Mouse (Mus musculus): ENCODE measurements at regions not wholly inside any gene's neighbourhood (a gene's known extent, or its start where the extent isn't known, plus 50 kb on each side); places are given as distances from the start of the nearest gene placed in this dataset.

DNA sequence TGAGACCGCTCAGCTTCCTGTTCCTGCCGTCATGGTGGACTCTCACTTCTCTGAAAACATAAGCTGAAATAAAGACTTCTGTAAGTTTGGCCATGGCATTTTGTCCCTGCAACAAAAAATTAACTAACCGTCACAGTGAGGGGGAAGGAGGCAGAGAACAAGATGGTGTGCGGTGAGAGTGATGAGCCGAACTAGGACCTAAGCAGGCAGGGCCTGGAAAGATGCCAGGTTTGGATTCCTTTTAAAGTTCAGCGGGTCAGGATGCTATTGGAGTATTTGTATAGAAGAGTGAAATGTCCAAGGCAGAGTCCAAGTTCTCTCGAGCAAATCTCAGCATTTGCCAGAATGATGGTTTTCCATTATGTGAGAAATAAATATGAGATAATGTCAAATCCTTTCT, 312.3 kb downstream of the Gm49356 start:
- no peaks in the 10 kb centered on the region for H3K9me3 ChIP-seq
- ATAC-seq (ENCODE audit: borderline replicate concordance, extremely low read depth, low FRiP score, low TSS enrichment) = no peak
- H3K4me3 ChIP-seq = no peak overlapping the region
- no peak overlapping the region for H3K9ac ChIP-seq
- H3K27me3 ChIP-seq = no peaks in the 10 kb centered on the region
- no peak overlapping the region for H3K4me2 ChIP-seq
- 36% methylated on average over 7 of the region's 7 CpGs for WGBS
- peaks cover 44% of the 10 kb centered on the region for H3K4me1 ChIP-seq
- no peaks in the 10 kb centered on the region for H3K36me3 ChIP-seq
- H3K27ac ChIP-seq = peak overlapping the region; percentile 62; the same call in 1 of the 2 replicates

DNA sequence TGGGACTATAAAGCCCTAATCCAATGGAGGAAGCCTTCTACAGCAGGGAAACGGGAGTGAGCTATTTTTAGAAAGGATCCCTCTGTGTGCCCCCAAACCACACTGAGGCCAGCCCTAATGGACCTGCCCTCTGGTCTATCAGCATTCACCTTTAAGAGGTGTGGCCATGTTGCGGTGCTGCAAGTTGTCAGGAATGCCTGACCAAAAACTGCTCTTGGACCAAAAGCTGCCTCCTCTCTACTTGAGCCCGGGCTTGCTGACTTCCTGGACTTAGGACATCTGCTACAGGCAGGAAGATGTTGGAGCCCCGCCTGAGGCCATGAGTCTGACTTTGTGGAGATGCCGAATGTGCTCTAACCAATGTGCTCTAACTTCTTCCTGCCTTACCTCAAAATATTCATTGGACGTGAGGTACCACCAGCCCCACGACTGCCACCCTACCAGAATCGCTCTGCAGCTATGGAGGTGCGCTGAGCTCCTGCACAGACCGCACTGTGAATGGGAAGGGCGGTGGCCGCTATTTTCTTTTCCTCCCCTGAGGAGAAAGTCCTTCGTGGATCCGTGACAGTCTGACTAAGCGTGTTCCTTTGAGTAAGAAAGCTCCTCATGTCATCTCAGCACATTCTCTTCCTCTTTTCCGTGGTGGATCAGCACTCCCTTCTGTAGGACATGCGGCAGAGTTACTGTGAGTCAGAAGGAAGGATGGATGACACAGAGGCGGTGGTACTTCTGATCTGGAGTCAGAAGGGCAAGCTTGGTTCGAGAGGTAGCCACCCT, 313.0 kb downstream of the Gm49356 start:
- H3K4me2 ChIP-seq = no peak overlapping the region
- H3K9me3 ChIP-seq = no peaks in the 10 kb centered on the region
- no peaks in the 10 kb centered on the region for H3K27me3 ChIP-seq
- peaks cover 37% of the 10 kb centered on the region for H3K4me1 ChIP-seq
- H3K9ac ChIP-seq = no peak overlapping the region
- peak overlapping the region; percentile 62 for H3K27ac ChIP-seq
- H3K4me3 ChIP-seq = no peak overlapping the region
- H3K36me3 ChIP-seq = no peaks in the 10 kb centered on the region
- no peak for ATAC-seq (ENCODE audit: borderline replicate concordance, extremely low read depth, low FRiP score, low TSS enrichment)
- WGBS = 70% methylated on average over 19 of the region's 19 CpGs

DNA sequence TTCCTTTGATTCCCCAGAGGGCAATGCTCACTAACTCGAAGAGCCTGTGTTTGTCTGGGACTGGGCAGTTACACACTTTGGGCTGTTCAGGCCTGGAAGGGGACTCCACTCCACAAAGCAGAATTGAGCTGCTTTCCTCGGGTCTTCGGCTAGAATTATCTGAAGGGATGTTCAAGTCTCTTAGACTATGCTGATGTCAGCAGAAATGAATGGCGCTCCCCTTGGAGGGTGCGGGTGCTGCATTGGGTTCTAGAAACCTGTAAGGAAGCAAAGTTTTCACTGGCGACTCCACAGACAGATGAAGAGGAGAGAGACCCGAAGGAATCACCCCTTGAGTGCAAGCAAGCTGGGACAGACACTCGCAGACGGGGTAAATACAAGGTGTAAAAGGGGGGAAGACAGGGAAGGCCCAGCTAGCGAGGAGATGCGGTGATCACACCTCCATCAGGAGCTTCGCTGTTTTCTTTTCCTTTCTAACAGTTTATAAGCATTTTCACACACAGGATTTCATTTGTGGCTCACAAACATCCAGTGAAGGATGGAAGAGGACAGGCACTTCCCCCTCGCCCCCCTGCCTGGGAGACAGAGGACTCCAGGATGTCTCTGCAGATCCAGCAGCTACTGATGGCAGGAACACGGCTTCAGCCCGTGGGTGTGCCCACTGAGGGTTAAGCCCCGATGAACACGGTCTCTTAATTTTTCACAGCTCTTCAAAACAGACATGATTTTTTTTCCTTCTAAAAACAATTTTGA, 314.2 kb downstream of the Gm49356 start:
- H3K4me1 ChIP-seq = peaks cover 25% of the 10 kb centered on the region
- 0 out of 2 replicates have a peak overlapping the region, but pooled peaks have one; percentile 62 for H3K27ac ChIP-seq
- no peaks in the 10 kb centered on the region for H3K27me3 ChIP-seq
- no peaks in the 10 kb centered on the region for H3K9me3 ChIP-seq
- H3K4me3 ChIP-seq = no peak overlapping the region
- H3K4me2 ChIP-seq = no peak overlapping the region
- no peak for ATAC-seq (ENCODE audit: borderline replicate concordance, extremely low read depth, low FRiP score, low TSS enrichment)
- no peaks in the 10 kb centered on the region for H3K36me3 ChIP-seq
- no peak overlapping the region for H3K9ac ChIP-seq
- WGBS = 59% methylated on average over 17 of the region's 17 CpGs

DNA sequence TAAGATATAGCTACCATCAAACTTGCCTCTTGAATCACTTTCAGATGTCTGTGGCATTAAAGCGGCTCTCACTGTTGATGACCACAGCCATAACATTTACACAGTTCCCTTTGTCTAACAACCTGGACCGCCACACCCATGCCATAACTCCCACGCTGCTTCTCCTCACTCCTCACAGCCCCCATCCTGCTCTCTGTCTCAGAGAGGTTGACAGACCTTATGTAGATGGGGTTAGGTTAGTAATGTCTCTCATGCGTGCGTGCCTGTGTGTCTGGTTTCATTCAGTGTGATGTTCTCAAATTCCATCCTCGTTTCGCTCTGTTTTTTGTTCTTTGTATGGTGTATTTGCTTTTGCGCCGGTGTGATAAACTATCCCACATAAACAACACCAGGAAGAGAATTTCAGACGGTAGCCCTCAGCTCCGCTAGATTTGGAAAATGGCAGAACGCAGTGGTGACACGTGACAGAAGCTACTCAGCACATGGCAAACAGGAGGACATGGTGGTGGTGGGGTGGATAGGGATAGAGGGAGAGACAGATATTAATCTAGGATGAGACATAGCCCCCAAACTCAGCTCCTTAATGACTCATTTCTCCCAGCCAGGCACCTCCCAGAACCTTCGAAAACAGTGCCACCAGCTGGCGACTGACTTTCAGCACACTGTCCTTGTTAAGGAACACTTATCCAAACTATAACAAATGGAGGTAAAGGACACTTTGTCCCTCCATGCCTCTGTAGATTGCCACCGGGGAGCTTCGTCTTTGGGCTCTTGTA, 314.9 kb downstream of the Gm49356 start:
- H3K4me3 ChIP-seq = no peak overlapping the region
- ATAC-seq (ENCODE audit: borderline replicate concordance, extremely low read depth, low FRiP score, low TSS enrichment) = peak; percentile 60; the same call in 1 of the 2 replicates
- H3K9ac ChIP-seq = no peak overlapping the region
- H3K4me1 ChIP-seq = peaks cover 20% of the 10 kb centered on the region
- no peak overlapping the region for H3K4me2 ChIP-seq
- H3K27me3 ChIP-seq = no peaks in the 10 kb centered on the region
- no peak overlapping the region for H3K27ac ChIP-seq
- no peaks in the 10 kb centered on the region for H3K9me3 ChIP-seq
- 48% methylated on average over 17 of the region's 17 CpGs for WGBS
- no peaks in the 10 kb centered on the region for H3K36me3 ChIP-seq

DNA sequence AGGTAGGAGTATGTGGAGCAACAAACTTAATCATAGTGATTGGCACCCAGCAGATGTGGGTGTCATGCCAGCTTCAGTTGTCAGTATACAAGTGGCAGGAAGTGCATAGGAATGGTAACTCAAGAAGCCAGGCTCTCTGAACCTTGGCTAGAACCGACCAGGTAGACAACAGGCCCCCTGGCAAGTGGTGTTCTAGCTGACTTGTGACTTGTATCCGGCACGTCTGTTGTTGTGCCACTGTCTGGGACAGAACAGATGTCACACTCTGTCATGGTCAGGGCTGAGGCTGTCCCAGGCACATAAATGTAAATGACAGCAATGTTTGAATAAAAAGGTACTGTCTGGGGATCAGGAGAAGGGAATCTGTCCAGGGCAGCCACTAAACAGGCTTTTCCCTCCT, 316.0 kb downstream of the Gm49356 start:
- 71% methylated on average over 3 of the region's 3 CpGs for WGBS
- H3K9me3 ChIP-seq = no peaks in the 10 kb centered on the region
- no peak for ATAC-seq (ENCODE audit: borderline replicate concordance, extremely low read depth, low FRiP score, low TSS enrichment)
- H3K36me3 ChIP-seq = no peaks in the 10 kb centered on the region
- no peak overlapping the region for H3K9ac ChIP-seq
- H3K4me3 ChIP-seq = no peak overlapping the region
- no peaks in the 10 kb centered on the region for H3K27me3 ChIP-seq
- no peak overlapping the region for H3K4me2 ChIP-seq
- no peak overlapping the region for H3K27ac ChIP-seq
- H3K4me1 ChIP-seq = peaks cover 20% of the 10 kb centered on the region

DNA sequence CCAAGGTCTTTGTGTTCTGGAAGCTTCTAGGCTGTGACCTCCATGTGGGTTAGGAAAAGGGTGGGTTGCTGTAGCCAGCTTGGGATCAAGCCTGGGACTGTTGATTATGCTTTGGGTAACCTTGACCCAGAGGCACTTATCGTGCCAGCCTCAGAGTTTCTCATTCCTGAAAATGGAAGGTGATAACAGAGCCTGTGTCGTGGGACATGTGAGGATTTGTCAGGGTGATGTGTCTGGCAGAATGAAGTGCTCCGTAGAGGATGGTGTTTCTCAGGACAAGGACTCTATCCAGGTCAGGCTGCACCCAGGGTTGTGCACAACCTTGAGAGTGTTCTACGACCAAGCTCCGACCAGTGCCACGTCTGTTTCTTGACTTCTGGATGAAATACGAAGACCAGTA, 316.4 kb downstream of the Gm49356 start:
- no peak for ATAC-seq (ENCODE audit: borderline replicate concordance, extremely low read depth, low FRiP score, low TSS enrichment)
- H3K27me3 ChIP-seq = no peaks in the 10 kb centered on the region
- peaks cover 20% of the 10 kb centered on the region for H3K4me1 ChIP-seq
- no peak overlapping the region for H3K9ac ChIP-seq
- no peaks in the 10 kb centered on the region for H3K36me3 ChIP-seq
- no peaks in the 10 kb centered on the region for H3K9me3 ChIP-seq
- 77% methylated on average over 7 of the region's 7 CpGs for WGBS
- H3K4me3 ChIP-seq = no peak overlapping the region
- no peak overlapping the region for H3K4me2 ChIP-seq
- H3K27ac ChIP-seq = no peak overlapping the region

DNA sequence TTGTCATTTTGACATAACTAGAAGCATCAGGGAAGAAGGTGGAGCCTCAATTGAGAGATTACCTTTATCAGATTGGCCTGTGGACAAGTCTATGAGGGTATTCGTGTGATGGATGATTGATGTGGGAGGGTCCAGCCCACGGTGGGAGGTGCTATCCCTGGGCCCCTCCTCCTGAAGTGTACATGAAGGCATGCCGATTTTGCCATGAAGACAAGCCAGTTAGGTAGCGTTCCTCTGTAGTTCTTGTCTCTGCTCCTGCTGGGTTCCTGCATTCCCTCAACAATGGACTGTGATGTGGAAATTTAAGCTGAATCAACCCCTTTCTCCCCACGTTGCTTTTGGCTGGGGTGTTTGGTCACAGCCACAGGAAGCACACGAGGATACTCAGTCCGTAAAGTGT, 317.5 kb downstream of the Gm49356 start:
- H3K36me3 ChIP-seq = no peaks in the 10 kb centered on the region
- no peak overlapping the region for H3K4me2 ChIP-seq
- H3K27ac ChIP-seq = no peak overlapping the region
- 73% methylated on average over 7 of the region's 7 CpGs for WGBS
- no peak overlapping the region for H3K4me3 ChIP-seq
- no peak overlapping the region for H3K9ac ChIP-seq
- no peaks in the 10 kb centered on the region for H3K9me3 ChIP-seq
- H3K27me3 ChIP-seq = no peaks in the 10 kb centered on the region
- ATAC-seq (ENCODE audit: borderline replicate concordance, extremely low read depth, low FRiP score, low TSS enrichment) = no peak
- peaks cover 20% of the 10 kb centered on the region for H3K4me1 ChIP-seq

DNA sequence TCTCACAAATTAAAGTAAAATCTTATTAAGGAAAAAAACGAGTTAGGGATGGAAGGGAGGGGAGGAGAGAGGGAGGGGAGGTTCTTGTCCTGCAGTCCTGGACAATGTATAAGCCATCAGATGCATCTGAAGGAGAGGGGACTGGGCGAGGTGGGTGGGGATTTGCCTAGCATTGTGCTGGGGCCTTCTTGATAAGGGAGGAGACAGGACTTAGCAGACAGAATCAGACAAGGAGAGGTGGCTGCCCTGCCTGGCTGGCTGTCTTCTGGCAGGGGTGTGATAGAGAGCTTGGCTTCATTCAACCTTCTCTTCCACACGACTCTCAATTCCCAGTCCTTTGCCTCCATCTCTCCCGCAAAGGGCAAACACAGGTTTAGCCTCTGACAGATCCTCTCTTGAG, 318.9 kb downstream of the Gm49356 start:
- Histone ChIP-seq H3K27ac (no peak overlapping the region), H3K4me1 (peaks cover 10% of the 10 kb centered on the region; the same call in 1 of the 2 replicates), H3K4me3 (no peak overlapping the region), H3K36me3 (no peaks in the 10 kb centered on the region), H3K9me3 (no peaks in the 10 kb centered on the region), H3K27me3 (no peaks in the 10 kb centered on the region), H3K4me2 (no peak overlapping the region), H3K9ac (no peak overlapping the region)
- ATAC-seq (ENCODE audit: borderline replicate concordance, extremely low read depth, low FRiP score, low TSS enrichment) = no peak
- 63% methylated on average over 4 of the region's 4 CpGs for WGBS

DNA sequence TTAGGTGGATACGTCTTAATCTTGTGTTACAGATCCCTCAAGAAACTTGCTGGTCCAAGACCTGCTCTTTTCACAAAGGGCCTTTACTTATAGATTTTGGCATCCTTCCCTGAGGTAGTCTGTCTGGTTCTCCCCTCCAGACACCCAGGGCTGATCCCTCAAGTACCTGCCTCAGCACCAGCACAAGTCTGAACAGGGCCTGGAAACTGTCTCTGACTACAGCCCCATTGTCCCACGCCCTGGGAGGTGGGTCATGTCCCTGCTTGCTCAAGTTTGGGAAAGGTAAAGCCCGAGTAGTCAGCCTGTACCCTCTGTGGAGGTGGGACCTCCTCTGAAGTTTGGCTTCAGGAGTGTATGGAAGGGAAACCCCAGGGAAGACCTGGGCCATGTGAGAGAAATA, 323.3 kb downstream of the Gm49356 start:
- H3K27me3 ChIP-seq = no peaks in the 10 kb centered on the region
- H3K4me1 ChIP-seq = no peaks in the 10 kb centered on the region
- no peak overlapping the region for H3K4me2 ChIP-seq
- H3K9ac ChIP-seq = no peak overlapping the region
- H3K4me3 ChIP-seq = no peak overlapping the region
- no peaks in the 10 kb centered on the region for H3K36me3 ChIP-seq
- no peaks in the 10 kb centered on the region for H3K9me3 ChIP-seq
- no peak for ATAC-seq (ENCODE audit: borderline replicate concordance, extremely low read depth, low FRiP score, low TSS enrichment)
- H3K27ac ChIP-seq = no peak overlapping the region
- WGBS = 66% methylated on average over 3 of the region's 3 CpGs

DNA sequence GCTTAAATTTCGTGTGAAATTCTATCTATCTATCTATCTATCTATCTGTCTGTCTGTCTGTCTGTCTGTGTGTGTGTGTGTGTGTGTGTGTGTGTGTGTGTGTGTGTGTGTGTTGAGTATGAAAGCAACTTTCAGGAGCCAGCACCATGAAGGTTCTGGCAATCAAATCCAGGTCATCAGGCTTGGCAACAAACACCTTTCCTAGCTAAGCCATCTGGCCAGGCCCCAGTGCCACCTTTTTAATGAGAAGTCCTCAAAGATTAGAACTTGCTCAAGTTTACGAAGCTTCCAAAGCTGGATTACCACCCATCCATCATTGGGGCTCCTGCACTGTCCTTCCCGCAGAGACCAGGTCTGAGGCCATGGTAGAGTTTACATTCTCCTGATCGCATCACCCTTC, 325.0 kb downstream of the Gm49356 start:
- no peaks in the 10 kb centered on the region for H3K4me1 ChIP-seq
- no peak for ATAC-seq (ENCODE audit: borderline replicate concordance, extremely low read depth, low FRiP score, low TSS enrichment)
- H3K27ac ChIP-seq = no peak overlapping the region
- H3K4me2 ChIP-seq = no peak overlapping the region
- H3K36me3 ChIP-seq = no peaks in the 10 kb centered on the region
- H3K9ac ChIP-seq = no peak overlapping the region
- no peaks in the 10 kb centered on the region for H3K9me3 ChIP-seq
- no peaks in the 10 kb centered on the region for H3K27me3 ChIP-seq
- no peak overlapping the region for H3K4me3 ChIP-seq
- WGBS = 66% methylated on average over 4 of the region's 4 CpGs

DNA sequence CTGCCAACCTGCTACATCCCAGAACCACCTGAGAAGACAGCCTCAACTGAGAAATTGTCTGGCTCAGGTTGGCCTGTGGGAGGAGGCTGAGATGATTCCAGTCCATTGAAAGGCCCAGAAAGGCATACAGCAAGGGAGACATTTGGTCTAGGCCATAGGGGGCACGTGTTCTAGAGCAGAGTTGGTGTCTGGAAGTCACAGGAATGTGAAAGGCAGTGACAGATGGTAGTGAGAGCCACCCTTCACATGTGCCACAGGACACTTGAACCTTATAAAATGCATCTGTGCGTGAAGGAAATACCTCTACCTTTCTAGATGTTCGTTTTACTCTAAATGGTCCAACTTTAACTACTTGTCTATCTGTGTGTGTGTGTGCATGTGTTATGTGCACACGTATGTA, 326.1 kb downstream of the Gm49356 start:
- no peaks in the 10 kb centered on the region for H3K4me1 ChIP-seq
- H3K4me2 ChIP-seq = no peak overlapping the region
- H3K27ac ChIP-seq = no peak overlapping the region
- H3K9me3 ChIP-seq = no peaks in the 10 kb centered on the region
- WGBS = 80% methylated on average over 4 of the region's 4 CpGs
- no peak overlapping the region for H3K9ac ChIP-seq
- no peak for ATAC-seq (ENCODE audit: borderline replicate concordance, extremely low read depth, low FRiP score, low TSS enrichment)
- no peaks in the 10 kb centered on the region for H3K36me3 ChIP-seq
- no peak overlapping the region for H3K4me3 ChIP-seq
- no peaks in the 10 kb centered on the region for H3K27me3 ChIP-seq

DNA sequence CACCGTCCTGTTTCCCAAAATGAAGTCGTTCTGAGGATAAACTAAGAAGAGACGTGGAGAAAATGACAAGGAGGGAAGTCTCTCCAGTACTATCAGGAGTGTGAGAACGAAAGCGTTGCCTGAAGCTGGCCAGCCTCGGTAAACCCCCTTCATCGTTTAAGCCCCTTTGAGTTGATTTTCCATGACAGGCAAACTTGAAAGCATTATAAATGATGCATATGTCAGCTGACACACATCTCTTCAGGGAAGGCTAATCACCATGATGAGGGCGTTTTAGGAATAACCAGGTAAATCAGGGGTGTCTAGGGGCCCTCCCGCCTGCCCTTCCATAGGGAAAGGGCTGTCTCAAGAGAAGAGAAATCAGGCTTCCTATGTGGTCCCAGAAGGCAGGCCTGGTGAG, 328.4 kb downstream of the Gm49356 start:
- no peak overlapping the region for H3K4me3 ChIP-seq
- H3K4me2 ChIP-seq = no peak overlapping the region
- no peak for ATAC-seq (ENCODE audit: borderline replicate concordance, extremely low read depth, low FRiP score, low TSS enrichment)
- no peaks in the 10 kb centered on the region for H3K27me3 ChIP-seq
- no peaks in the 10 kb centered on the region for H3K4me1 ChIP-seq
- H3K27ac ChIP-seq = no peak overlapping the region
- no peak overlapping the region for H3K9ac ChIP-seq
- 78% methylated on average over 9 of the region's 9 CpGs for WGBS
- no peaks in the 10 kb centered on the region for H3K36me3 ChIP-seq
- H3K9me3 ChIP-seq = no peaks in the 10 kb centered on the region
